In genomic region chr11:4947813-4948174, GRCm38 (mm10) we compare ENCODE assay signal across 8 mouse cellular contexts. TPM values are rescaled to one million over a fixed set of nuclear protein-coding genes. Genes with fewer than 3 reads are reported as not detected.
DNase-seq lines count a peak whose midpoint lies in the region; ATAC-seq lines count a peak whose summit lies in the region.

Nefh (minus strand) TSS chr11:4948064.

- H3K9ac ChIP-seq in kidney, embryonic 15.5 days, result peak within 1 kb of the TSS; percentile 12; the same call in 1 of the 2 replicates
- H3K9ac ChIP-seq in midbrain, embryonic 15.5 days, result peak within 1 kb of the TSS; percentile 75

- no peaks in the 10 kb centered on the region for H3K9me3 ChIP-seq in kidney, embryonic 15.5 days (replicated peaks)
- no peaks in the 10 kb centered on the region for H3K9me3 ChIP-seq in embryonic facial prominence, embryonic 10.5 days
- H3K9me3 ChIP-seq in midbrain, embryonic 15.5 days, result no peaks in the 10 kb centered on the region

- DNase-seq in kidney, postnatal 10 days, result no peak
- DNase-seq in MN1 (ENCODE audit: low spot score), result peak; percentile 67
- DNase-seq in embryonic facial prominence, embryonic 10.5 days (ENCODE audit: low spot score), result peak; percentile 45
- no peak for DNase-seq in layer of hippocampus, postnatal 14 days (ENCODE audit: low spot score in 2 of 2)
- DNase-seq in ovary, postnatal 14 days (ENCODE audit: low spot score), result no peak
- DNase-seq in thymus, postnatal 36 days, result no peak

- H3K4me3 ChIP-seq in kidney, embryonic 15.5 days (replicated peaks), result peak within 1 kb of the TSS; percentile 56
- peak within 1 kb of the TSS; percentile 65 for H3K4me3 ChIP-seq in embryonic facial prominence, embryonic 10.5 days
- H3K4me3 ChIP-seq in midbrain, embryonic 15.5 days, result peak within 1 kb of the TSS; percentile 71

- ATAC-seq in kidney, embryonic 15.5 days (replicated peaks; ENCODE audit: low FRiP score), result 0 out of 2 replicates have a peak, but pooled peaks have one; percentile 10
- ATAC-seq in midbrain, embryonic 15.5 days (replicated peaks), result peak; percentile 60

- under 1% methylated on average over 37 of the region's 41 CpGs for WGBS in kidney, embryonic 15.5 days
- 2% methylated on average over 41 of the region's 41 CpGs for WGBS in embryonic facial prominence, embryonic 10.5 days
- whole genome bisulfite sequencing in midbrain, embryonic 15.5 days, result under 1% methylated on average over 41 of the region's 41 CpGs

- H3K27ac ChIP-seq in kidney, embryonic 15.5 days, result no peak within 1 kb of the TSS
- 0 out of 2 replicates have a peak within 1 kb of the TSS, but pooled peaks have one; percentile 7 for H3K27ac ChIP-seq in embryonic facial prominence, embryonic 10.5 days (replicated peaks)
- peak within 1 kb of the TSS; percentile 92 for H3K27ac ChIP-seq in midbrain, embryonic 15.5 days

- peak within 1 kb of the TSS; percentile 95 for H3K4me2 ChIP-seq in kidney, embryonic 15.5 days
- peak within 1 kb of the TSS; percentile 91 for H3K4me2 ChIP-seq in midbrain, embryonic 15.5 days

- H3K36me3 ChIP-seq in kidney, embryonic 15.5 days, result no peaks in the 10 kb centered on the region
- H3K36me3 ChIP-seq in embryonic facial prominence, embryonic 10.5 days (replicated peaks), result no peaks in the 10 kb centered on the region
- no peaks in the 10 kb centered on the region for H3K36me3 ChIP-seq in midbrain, embryonic 15.5 days (replicated peaks)

- peaks cover 24% of the 10 kb centered on the region for H3K4me1 ChIP-seq in kidney, embryonic 15.5 days
- H3K4me1 ChIP-seq in embryonic facial prominence, embryonic 10.5 days, result peaks cover 20% of the 10 kb centered on the region
- H3K4me1 ChIP-seq in midbrain, embryonic 15.5 days, result peaks cover 30% of the 10 kb centered on the region

- peaks cover 93% of the 10 kb centered on the region for H3K27me3 ChIP-seq in kidney, embryonic 15.5 days
- H3K27me3 ChIP-seq in embryonic facial prominence, embryonic 10.5 days (replicated peaks; ENCODE audit: low read depth, poor library complexity, severe bottlenecking), result peaks cover 92% of the 10 kb centered on the region
- peaks cover 65% of the 10 kb centered on the region for H3K27me3 ChIP-seq in midbrain, embryonic 15.5 days (replicated peaks)

RNA-seq across cellular contexts. Expression of gene Nefh, which starts in this region (rescaled TPM):
- 0.31 and 0.57 TPM in 2 replicates for polyA plus RNA-seq in kidney, embryonic 15.5 days (2015; fragmentation: Nextera tagmentation; extraction: Ambion mirVana)
- 0.14 and 0.25 TPM in 2 replicates for polyA plus RNA-seq in embryonic facial prominence, embryonic 10.5 days (2016; fragmentation: Nextera tagmentation; extraction: Ambion mirVana)
- total RNA-seq in layer of hippocampus, postnatal 14 days (2021), result 10 to 100 TPM; 52.0 to 59.9 TPM
- polyA plus RNA-seq in midbrain, embryonic 15.5 days (2015; fragmentation: Nextera tagmentation; extraction: Ambion mirVana), result 3.6 and 3.9 TPM in 2 replicates

Comparison
In these comparisons a context has a peak if more than half of its experiments do, and no peak if none do; other contexts are left out.
1. Peak in ATAC-seq, H3K4me3 ChIP-seq, H3K9ac ChIP-seq and H3K4me2 ChIP-seq in kidney, embryonic 15.5 days; RNA of the gene not detected or under 1 TPM.
2. Peak in DNase-seq, H3K4me3 ChIP-seq and H3K27ac ChIP-seq in embryonic facial prominence, embryonic 10.5 days; RNA of the gene not detected or under 1 TPM.